ENCODE assay signal across 12 mouse cellular contexts in the genomic region with DNA sequence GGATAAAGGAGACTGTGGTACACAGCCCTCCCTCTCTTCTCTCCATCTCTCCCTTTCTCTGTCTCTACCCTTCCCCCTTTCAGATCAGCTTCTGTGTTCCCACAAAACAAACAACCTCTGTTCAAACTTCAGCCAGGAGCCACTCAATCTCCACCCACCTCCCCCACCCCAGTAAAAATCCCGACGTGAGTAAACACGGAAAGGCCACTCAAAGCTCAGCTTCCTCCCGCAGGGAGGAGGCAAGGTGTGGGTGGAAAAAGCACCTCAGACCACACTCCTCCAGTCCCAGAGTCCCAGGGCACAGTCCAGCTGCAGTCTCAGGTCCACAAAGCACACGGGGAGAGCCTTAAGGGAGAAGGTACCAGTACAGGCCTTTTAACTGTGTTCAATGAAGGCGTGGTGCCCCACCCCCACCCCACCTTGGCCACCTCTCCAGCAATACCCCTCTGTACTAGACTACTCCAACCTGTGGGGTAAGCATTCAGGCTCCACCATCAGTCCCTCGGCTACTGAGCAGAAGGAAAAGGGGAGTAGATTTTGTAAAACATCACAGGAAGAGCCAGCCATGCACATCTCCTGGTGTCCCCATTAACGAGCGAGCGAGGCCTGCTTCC. TPM values are rescaled to one million over a fixed set of nuclear protein-coding genes. Genes with fewer than 3 reads are reported as not detected.
DNase-seq lines count a peak whose midpoint lies in the region; ATAC-seq and TF ChIP-seq lines count a peak whose summit lies in the region.
"Had no signal": no experiment of that assay in that cellular context is flagged by ENCODE, and none has a peak within 500 bp of the region (broad histone marks: within the 10 kb centered on the region; RNA-seq: fewer than 3 reads in every experiment).

No protein-coding gene starts in this region.

- H3K27me3 ChIP-seq in kidney, adult 2 months (replicated peaks; ENCODE audit: control insufficient read depth, insufficient read depth, low read length) = no peaks in the 10 kb centered on the region
- no peaks in the 10 kb centered on the region for H3K27me3 ChIP-seq in liver, adult 2 months (ENCODE audit: control insufficient read depth, insufficient read depth, low read length)
- no peaks in the 10 kb centered on the region for H3K27me3 ChIP-seq in stomach, embryonic 15.5 days (replicated peaks)

- TF ChIP-seq POLR2A in kidney, adult 2 months (IDR thresholded peaks at IDR 0.05; ENCODE audit: low read depth, low read length) = no peak
- TF ChIP-seq POLR2A in liver, adult 2 months (IDR thresholded peaks at IDR 0.05; ENCODE audit: extremely low read depth, insufficient read depth, low read length) = no peak

- no peak overlapping the region for H3K4me3 ChIP-seq in kidney, adult 2 months (ENCODE audit: insufficient read depth, low read depth, low read length)
- no peak overlapping the region for H3K4me3 ChIP-seq in liver, adult 2 months (ENCODE audit: insufficient read depth, low read depth, low read length)
- H3K4me3 ChIP-seq in stomach, embryonic 15.5 days (replicated peaks) = no peak overlapping the region

- H3K27ac ChIP-seq in kidney, adult 2 months (ENCODE audit: insufficient read depth, low read depth, low read length) = no peak overlapping the region
- H3K27ac ChIP-seq in liver, adult 2 months (replicated peaks; ENCODE audit: insufficient read depth, low read depth, low read length) = 0 out of 2 replicates have a peak overlapping the region, but pooled peaks have one; percentile 7
- H3K27ac ChIP-seq in stomach, embryonic 15.5 days = peak overlapping the region; percentile 83
- H3K27ac ChIP-seq: hindbrain, embryonic 14.5 days had no signal

- 35% methylated on average over 10 of the region's 10 CpGs for WGBS in kidney, adult 2 months
- 33% methylated on average over 10 of the region's 10 CpGs for WGBS in liver, adult 2 months
- 34% methylated on average over 10 of the region's 10 CpGs for WGBS in stomach, embryonic 15.5 days

- H3K9me3 ChIP-seq in stomach, embryonic 15.5 days = no peaks in the 10 kb centered on the region

- H3K9ac ChIP-seq in liver, adult 2 months (ENCODE audit: low read depth, low read length) = no peak overlapping the region
- no peak overlapping the region for H3K9ac ChIP-seq in stomach, embryonic 15.5 days
- H3K9ac ChIP-seq: hindbrain, embryonic 14.5 days had no signal

- TF ChIP-seq CTCF in kidney, adult 2 months (conservative IDR thresholded peaks at IDR 0.05; ENCODE audit: insufficient read depth, insufficient read length, low read depth, low read length) = no peak
- TF ChIP-seq CTCF in liver, adult 2 months (IDR thresholded peaks at IDR 0.05; ENCODE audit: low read depth, low read length) = no peak

- peak overlapping the region; percentile 27; the same call in 1 of the 2 replicates for H3K4me2 ChIP-seq in stomach, embryonic 15.5 days
- H3K4me2 ChIP-seq: hindbrain, embryonic 14.5 days had no signal

- H3K79me2 ChIP-seq in liver, adult 2 months (ENCODE audit: control insufficient read depth, insufficient read depth, low read length) = no peaks in the 10 kb centered on the region; the same call in 1 of the 2 replicates

- H3K4me1 ChIP-seq in kidney, adult 2 months (ENCODE audit: control insufficient read depth, insufficient read depth, low read length) = peaks cover 3% of the 10 kb centered on the region; the same call in 1 of the 2 replicates
- H3K4me1 ChIP-seq in liver, adult 2 months (ENCODE audit: control insufficient read depth, insufficient read depth, low read length) = peaks cover 9% of the 10 kb centered on the region
- H3K4me1 ChIP-seq in stomach, embryonic 15.5 days = peaks cover 65% of the 10 kb centered on the region

- peak; percentile 86 for ATAC-seq in stomach, embryonic 15.5 days (ENCODE audit: insufficient read depth, low FRiP score, low read depth)
- no peak for ATAC-seq in megakaryocyte, adult 5-6 weeks (ENCODE audit: poor library complexity, severe bottlenecking)
- ATAC-seq: activated CD4-positive, CD25-positive, alpha-beta regulatory T cell, adult 4 months; CD4-positive, CD25-positive, alpha-beta regulatory T cell, adult 4 months had no signal

- peak; percentile 24 for DNase-seq in kidney, adult 11 months
- DNase-seq in kidney, adult 18-20 months = no peak
- DNase-seq in kidney, adult 2 months = peak; percentile 51
- DNase-seq in liver, adult 2 months (ENCODE audit: extremely low read depth, low read depth, low spot score) = peak; percentile 90
- DNase-seq in gastrocnemius, postnatal 4 days (ENCODE audit: low spot score in 2 of 2) = no peak
- DNase-seq in thymus, adult 18-20 months = no peak
- DNase-seq: cerebellum, adult 2 months had no signal

- H3K36me3 ChIP-seq in kidney, adult 2 months (ENCODE audit: control insufficient read depth, insufficient read depth, low read length) = no peaks in the 10 kb centered on the region
- no peaks in the 10 kb centered on the region for H3K36me3 ChIP-seq in liver, adult 2 months (ENCODE audit: control insufficient read depth, insufficient read depth, low read length)
- no peaks in the 10 kb centered on the region for H3K36me3 ChIP-seq in stomach, embryonic 15.5 days

RNA-seq across cellular contexts. Expression of a gene that starts 53.1 kb away (rescaled TPM):
- 16.2 and 18.5 TPM in 2 replicates for polyA plus RNA-seq in kidney, adult 2 months (2012; rRNA removed)
- total RNA-seq in liver, adult 2 months (2014; rRNA removed) = 4.5 and 7.6 TPM in 2 replicates
- 2.8 and 3.8 TPM in 2 replicates for polyA plus RNA-seq in liver, adult 2 months (2012; rRNA removed)
- polyA plus RNA-seq in stomach, embryonic 15.5 days (2015; fragmentation: Nextera tagmentation; extraction: Ambion mirVana) = 39.1 and 44.8 TPM in 2 replicates
- total RNA-seq in gastrocnemius, postnatal 4 days (2021) = 10 to 100 TPM; 26.3 to 27.1 TPM
- 58.9 and 65.5 TPM in 2 replicates for total RNA-seq in megakaryocyte, adult 5-6 weeks (2015)
- total RNA-seq in megakaryocyte, adult 5-6 weeks (2017) = 55.1 and 58.9 TPM in 2 replicates

Comparison
In these comparisons a context has a peak if more than half of its experiments do, and no peak if none do; other contexts are left out.
1. DNase-seq: peak in kidney, adult 11 months (single experiment), kidney, adult 2 months (single experiment) and liver, adult 2 months (single experiment); none in kidney, adult 18-20 months (single experiment), gastrocnemius, postnatal 4 days (0 of 2) and thymus, adult 18-20 months (0 of 2).